Mouse (Mus musculus): ENCODE results near the gene Naxe. TPM values are rescaled to one million over a fixed set of nuclear protein-coding genes. Genes with fewer than 3 reads are reported as not detected.

The Naxe gene
- polyA plus RNA-seq (2015; fragmentation: Nextera tagmentation; extraction: Ambion mirVana): 199 and 215 TPM in 2 replicates

DNA sequence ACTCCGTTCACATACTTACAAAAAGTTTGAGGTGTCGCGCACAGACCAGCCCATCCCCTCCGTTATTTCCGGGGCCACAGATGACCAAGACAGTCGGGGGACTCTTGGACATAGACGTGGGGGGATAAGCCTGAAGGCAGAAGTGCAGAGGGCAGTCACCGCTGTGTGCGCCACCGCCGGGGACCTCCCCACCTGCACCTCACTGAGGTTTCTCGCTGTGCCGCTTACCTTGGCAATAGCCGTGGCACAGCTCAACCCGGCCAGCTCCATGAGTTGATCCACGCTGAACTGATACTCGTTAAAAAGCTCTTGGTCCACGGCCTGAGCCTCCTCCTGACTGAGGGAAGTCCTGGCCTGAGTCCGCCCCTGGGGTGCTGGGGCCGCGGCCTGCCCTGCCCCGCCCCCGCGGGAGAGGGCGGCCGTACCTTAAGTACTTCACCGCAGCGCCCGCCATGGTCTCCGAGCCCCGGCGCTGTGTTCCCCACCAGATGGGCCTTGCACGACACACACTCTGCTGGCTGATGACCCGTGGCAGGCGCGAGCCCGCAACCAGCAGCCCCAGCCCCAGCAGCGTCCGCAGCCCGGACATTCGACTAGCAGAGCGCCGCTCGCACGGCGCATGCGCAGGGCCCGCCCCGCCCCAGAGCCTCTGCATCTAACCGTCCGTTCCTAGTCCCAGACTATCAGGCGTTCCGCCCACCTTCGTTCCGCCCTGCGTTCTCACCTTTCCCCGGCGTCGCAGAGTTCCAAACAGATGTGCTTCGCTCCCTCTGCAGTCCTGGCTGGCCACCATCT is at the start of gene Naxe:
TSS of gene Naxe (minus strand) at position 594 of the 795 bp plus-strand sequence.
- no peaks in the 10 kb centered on the region for H3K9me3 ChIP-seq
- peaks cover 11% of the 10 kb centered on the region for H3K4me1 ChIP-seq
- H3K9ac ChIP-seq: peak within 1 kb of the TSS; percentile 90
- H3K27me3 ChIP-seq: no peaks in the 10 kb centered on the region
- H3K4me2 ChIP-seq: peak within 1 kb of the TSS; percentile 80
- peak; percentile 95 for ATAC-seq (ENCODE audit: borderline replicate concordance, extremely low read depth, low FRiP score, low TSS enrichment)
- peaks cover 34% of the 10 kb centered on the region for H3K36me3 ChIP-seq
- H3K27ac ChIP-seq: peak within 1 kb of the TSS; percentile 76
- peak within 1 kb of the TSS; percentile 79 for H3K4me3 ChIP-seq
- under 1% methylated on average over 59 of the region's 60 CpGs for whole genome bisulfite sequencing

DNA sequence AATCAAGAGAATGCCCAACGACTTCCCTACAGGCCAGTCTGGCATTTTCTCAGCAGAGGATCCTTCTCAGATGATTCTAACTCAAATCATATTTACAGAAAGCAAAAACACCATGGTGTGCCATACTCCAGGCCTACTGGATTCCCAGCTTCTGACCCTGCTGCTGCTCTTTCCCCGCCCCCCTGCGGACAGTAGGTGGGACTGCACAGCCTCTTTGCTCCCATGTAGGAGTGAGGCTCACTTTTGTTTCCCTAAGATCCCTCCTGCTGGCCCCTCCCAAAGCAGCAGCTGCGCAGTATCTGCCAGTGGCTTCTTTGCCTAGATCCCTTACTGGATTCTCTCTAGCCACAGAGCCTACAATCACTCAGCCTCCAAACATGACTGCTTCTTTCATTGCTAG is 47.8 kb upstream of the Naxe start:
- no peak for ATAC-seq (ENCODE audit: borderline replicate concordance, extremely low read depth, low FRiP score, low TSS enrichment)
- peaks cover 88% of the 10 kb centered on the region for H3K36me3 ChIP-seq
- 88% methylated on average over 4 of the region's 4 CpGs for WGBS

GRCm38 (mm10) chr3:88102611-88103010 is 44.3 kb upstream of the Naxe start:
- Histone ChIP-seq H3K36me3 (peaks cover 81% of the 10 kb centered on the region), H3K9ac (no peak overlapping the region), H3K27ac (no peak overlapping the region; the same call in 1 of the 2 replicates), H3K4me1 (no peaks in the 10 kb centered on the region), H3K27me3 (no peaks in the 10 kb centered on the region), H3K4me3 (no peak overlapping the region), H3K4me2 (no peak overlapping the region), H3K9me3 (no peaks in the 10 kb centered on the region)
- no peak for ATAC-seq (ENCODE audit: borderline replicate concordance, extremely low read depth, low FRiP score, low TSS enrichment)
- 66% methylated on average over 6 of the region's 6 CpGs for WGBS

More for the DNA sequence above, 47.8 kb upstream of the Naxe start:
- H3K4me3 ChIP-seq: no peak overlapping the region
- no peaks in the 10 kb centered on the region for H3K27me3 ChIP-seq
- H3K27ac ChIP-seq: no peak overlapping the region
- no peaks in the 10 kb centered on the region for H3K9me3 ChIP-seq
- no peak overlapping the region for H3K4me2 ChIP-seq
- H3K9ac ChIP-seq: no peak overlapping the region
- no peaks in the 10 kb centered on the region for H3K4me1 ChIP-seq

GRCm38 (mm10) chr3:88102196-88102595 is 43.9 kb upstream of the Naxe start:
- Histone ChIP-seq H3K4me3 (no peak overlapping the region), H3K9ac (no peak overlapping the region), H3K27me3 (no peaks in the 10 kb centered on the region), H3K27ac (no peak overlapping the region; the same call in 1 of the 2 replicates), H3K4me1 (no peaks in the 10 kb centered on the region), H3K4me2 (no peak overlapping the region), H3K9me3 (no peaks in the 10 kb centered on the region), H3K36me3 (peaks cover 78% of the 10 kb centered on the region)
- ATAC-seq (ENCODE audit: borderline replicate concordance, extremely low read depth, low FRiP score, low TSS enrichment): no peak
- WGBS: 73% methylated on average over 6 of the region's 6 CpGs

GRCm38 (mm10) chr3:88101736-88102135 is 43.4 kb upstream of the Naxe start:
- no peak overlapping the region for H3K4me2 ChIP-seq
- no peaks in the 10 kb centered on the region for H3K27me3 ChIP-seq
- WGBS: 83% methylated on average over 7 of the region's 7 CpGs
- no peak overlapping the region for H3K27ac ChIP-seq
- no peak overlapping the region for H3K4me3 ChIP-seq
- ATAC-seq (ENCODE audit: borderline replicate concordance, extremely low read depth, low FRiP score, low TSS enrichment): no peak
- H3K4me1 ChIP-seq: no peaks in the 10 kb centered on the region
- H3K9ac ChIP-seq: no peak overlapping the region
- peaks cover 80% of the 10 kb centered on the region for H3K36me3 ChIP-seq
- no peaks in the 10 kb centered on the region for H3K9me3 ChIP-seq

GRCm38 (mm10) chr3:88100251-88100650 is 42.0 kb upstream of the Naxe start:
- no peaks in the 10 kb centered on the region for H3K4me1 ChIP-seq
- no peak for ATAC-seq (ENCODE audit: borderline replicate concordance, extremely low read depth, low FRiP score, low TSS enrichment)
- no peak overlapping the region for H3K9ac ChIP-seq
- peaks cover 80% of the 10 kb centered on the region for H3K36me3 ChIP-seq
- H3K27me3 ChIP-seq: no peaks in the 10 kb centered on the region
- WGBS: 49% methylated on average over 3 of the region's 3 CpGs
- H3K4me2 ChIP-seq: no peak overlapping the region
- H3K9me3 ChIP-seq: no peaks in the 10 kb centered on the region
- no peak overlapping the region for H3K27ac ChIP-seq
- no peak overlapping the region for H3K4me3 ChIP-seq

GRCm38 (mm10) chr3:88097666-88098065 is 39.4 kb upstream of the Naxe start:
- ATAC-seq (ENCODE audit: borderline replicate concordance, extremely low read depth, low FRiP score, low TSS enrichment): no peak
- Histone ChIP-seq H3K9ac (no peak overlapping the region), H3K4me2 (no peak overlapping the region), H3K9me3 (no peaks in the 10 kb centered on the region), H3K36me3 (peaks cover 80% of the 10 kb centered on the region), H3K27me3 (no peaks in the 10 kb centered on the region), H3K4me3 (no peak overlapping the region), H3K4me1 (no peaks in the 10 kb centered on the region), H3K27ac (no peak overlapping the region)
- 74% methylated on average over 6 of the region's 6 CpGs for WGBS

DNA sequence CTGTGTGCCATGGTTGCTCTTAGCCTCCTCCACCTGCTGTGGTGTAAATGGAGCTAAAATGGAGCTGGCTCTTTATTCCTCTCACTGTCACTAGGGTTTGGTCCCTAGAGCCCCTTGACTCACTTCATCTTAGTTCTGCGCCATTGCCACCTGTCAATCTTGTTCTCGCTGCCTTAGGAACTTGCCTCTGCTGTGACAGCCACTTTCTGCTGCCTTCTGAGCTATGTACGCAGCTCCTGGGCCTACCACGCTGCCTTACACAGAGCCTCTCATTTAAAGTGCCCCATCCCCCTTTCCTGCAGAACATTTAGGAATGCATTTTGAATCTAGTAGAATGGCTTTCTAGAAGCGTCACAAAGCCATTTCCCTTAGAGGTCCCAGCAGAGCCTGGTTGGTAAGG is 35.8 kb upstream of the Naxe start:
- Histone ChIP-seq H3K36me3 (peaks cover 82% of the 10 kb centered on the region), H3K9ac (no peak overlapping the region), H3K4me2 (no peak overlapping the region), H3K9me3 (no peaks in the 10 kb centered on the region), H3K4me1 (no peaks in the 10 kb centered on the region), H3K27me3 (no peaks in the 10 kb centered on the region), H3K27ac (no peak overlapping the region), H3K4me3 (no peak overlapping the region)
- 83% methylated on average over 5 of the region's 5 CpGs for WGBS
- ATAC-seq (ENCODE audit: borderline replicate concordance, extremely low read depth, low FRiP score, low TSS enrichment): no peak

GRCm38 (mm10) chr3:88090616-88091015 is 32.3 kb upstream of the Naxe start:
- 84% methylated on average over 6 of the region's 6 CpGs for WGBS
- H3K36me3 ChIP-seq: peaks cover 88% of the 10 kb centered on the region
- ATAC-seq (ENCODE audit: borderline replicate concordance, extremely low read depth, low FRiP score, low TSS enrichment): no peak
- H3K27ac ChIP-seq: no peak overlapping the region
- H3K4me1 ChIP-seq: no peaks in the 10 kb centered on the region
- no peak overlapping the region for H3K9ac ChIP-seq
- no peaks in the 10 kb centered on the region for H3K27me3 ChIP-seq
- H3K4me3 ChIP-seq: no peak overlapping the region
- H3K4me2 ChIP-seq: no peak overlapping the region
- H3K9me3 ChIP-seq: no peaks in the 10 kb centered on the region

- WGBS: 95% methylated on average over 7 of the region's 7 CpGs
- Histone ChIP-seq H3K4me1 (no peaks in the 10 kb centered on the region), H3K9me3 (no peaks in the 10 kb centered on the region), H3K9ac (no peak overlapping the region), H3K36me3 (peaks cover 84% of the 10 kb centered on the region), H3K4me2 (no peak overlapping the region), H3K27ac (no peak overlapping the region), H3K27me3 (no peaks in the 10 kb centered on the region), H3K4me3 (no peak overlapping the region)
- ATAC-seq (ENCODE audit: borderline replicate concordance, extremely low read depth, low FRiP score, low TSS enrichment): no peak
Measured at GRCm38 (mm10) chr3:88090106-88090505, 31.8 kb upstream of the Naxe start.

- WGBS: 87% methylated on average over 1 of the region's 1 CpGs
- no peak for ATAC-seq (ENCODE audit: borderline replicate concordance, extremely low read depth, low FRiP score, low TSS enrichment)
- Histone ChIP-seq H3K27ac (no peak overlapping the region), H3K36me3 (peaks cover 63% of the 10 kb centered on the region), H3K4me2 (no peak overlapping the region), H3K27me3 (no peaks in the 10 kb centered on the region), H3K4me1 (peaks cover 11% of the 10 kb centered on the region), H3K9ac (no peak overlapping the region), H3K9me3 (no peaks in the 10 kb centered on the region), H3K4me3 (no peak overlapping the region)
Measured at GRCm38 (mm10) chr3:88087688-88088087, 29.4 kb upstream of the Naxe start.

DNA sequence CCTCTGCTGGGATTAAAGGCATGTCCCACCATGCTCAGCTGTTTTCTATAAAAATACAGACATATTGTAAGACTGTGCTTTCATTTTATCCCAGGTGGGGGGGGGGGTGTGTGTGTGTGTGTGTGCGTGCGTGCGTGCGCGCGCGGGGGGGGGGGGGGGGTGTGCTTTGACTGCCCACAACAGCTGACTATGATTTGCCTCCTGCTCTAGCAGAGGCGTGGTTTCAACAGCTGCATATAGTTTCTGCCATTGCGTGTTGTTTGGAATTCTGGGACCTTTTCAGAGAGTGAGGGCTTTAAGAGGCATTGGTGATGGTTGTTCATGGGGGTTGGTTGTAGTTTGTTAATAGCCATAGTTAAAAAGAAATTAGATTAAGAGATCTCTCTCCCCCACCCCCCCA is 27.2 kb upstream of the Naxe start:
- WGBS: 95% methylated on average over 9 of the region's 9 CpGs
- Histone ChIP-seq H3K4me3 (no peak overlapping the region), H3K4me2 (no peak overlapping the region), H3K4me1 (peaks cover 20% of the 10 kb centered on the region), H3K27ac (no peak overlapping the region), H3K9ac (no peak overlapping the region), H3K27me3 (no peaks in the 10 kb centered on the region), H3K9me3 (no peaks in the 10 kb centered on the region), H3K36me3 (peaks cover 42% of the 10 kb centered on the region)
- no peak for ATAC-seq (ENCODE audit: borderline replicate concordance, extremely low read depth, low FRiP score, low TSS enrichment)

Data from lung, embryonic 15.5 days (tissue).